Mouse (Mus musculus) cerebellum, postnatal 14 days (tissue): ENCODE results near the gene Ptpn3.

Experiments
- DNase-seq, 2 experiments: peaks; one replicate each; pipeline ENCODE4 v3.0.0; 2021; ENCODE audit warnings: mixed read lengths in 2 of 2

Ptpn3 gene

DNA sequence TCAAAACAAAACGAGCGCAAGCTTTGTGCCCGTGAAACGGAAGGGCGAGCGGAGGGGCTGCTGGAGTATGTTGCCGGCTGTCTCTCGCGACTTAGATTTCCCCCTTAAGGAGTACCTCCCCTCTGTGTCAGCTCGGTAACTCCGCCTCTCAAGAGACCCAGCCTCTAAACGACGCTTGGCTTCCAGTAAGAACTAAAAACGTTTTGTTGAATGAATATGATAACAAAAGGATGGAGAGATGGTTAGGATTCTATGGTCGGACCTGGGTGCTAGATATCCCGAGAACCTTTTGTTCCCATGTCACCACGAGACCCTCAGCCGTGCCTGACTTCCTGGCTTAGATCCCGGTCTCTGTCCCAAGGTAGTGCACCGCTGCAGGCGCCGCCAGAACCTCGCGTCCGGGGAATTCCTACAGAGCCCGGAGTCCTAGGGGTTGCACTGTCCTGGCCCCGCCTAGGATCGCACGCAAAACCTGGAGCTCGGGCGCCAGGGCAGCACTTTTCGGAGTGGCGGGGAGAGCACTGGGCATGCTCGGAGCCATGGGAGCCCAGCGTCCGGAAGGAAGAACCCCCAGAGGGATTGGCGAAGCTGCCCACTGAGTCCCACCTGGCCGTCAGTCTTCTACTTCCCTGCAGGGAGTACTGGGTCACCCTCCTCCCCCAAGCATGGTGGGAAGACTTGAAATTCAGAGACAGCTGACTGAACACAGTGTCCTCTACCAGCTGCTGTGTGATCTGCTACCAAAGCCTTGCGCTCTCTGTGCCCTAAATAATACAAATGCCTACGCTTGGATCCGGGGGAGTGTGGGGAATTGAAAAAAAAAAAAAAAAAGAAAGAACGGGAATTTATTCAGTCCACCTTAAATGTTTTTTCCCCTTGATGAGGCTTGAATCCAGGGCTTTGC is at the start of gene Ptpn3:
Gene Ptpn3, minus strand, starts transcription at position 428 of the 904 bp plus-strand sequence.
- peak; percentile 77 to 82 for DNase-seq

DNA sequence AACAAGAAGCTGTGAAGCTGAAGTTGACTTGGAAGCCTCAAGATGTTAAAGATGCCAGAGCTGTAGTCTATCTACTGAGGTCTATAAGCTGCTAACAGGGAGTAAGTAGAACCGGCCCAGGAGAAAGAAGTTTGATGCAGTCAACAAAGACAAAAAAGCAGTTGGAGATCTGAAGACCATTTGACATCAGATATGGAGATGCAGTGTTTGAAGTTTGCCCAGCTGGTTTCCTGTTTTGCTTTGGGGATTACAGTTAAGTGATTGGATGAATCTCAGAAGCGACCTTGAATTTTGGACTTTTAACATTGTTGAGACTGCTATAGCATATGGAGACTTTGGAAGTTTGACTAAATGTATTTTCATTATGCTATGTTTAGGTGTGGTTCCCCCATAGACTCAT is 48.9 kb upstream of the Ptpn3 start:
- DNase-seq, result no peak

DNA sequence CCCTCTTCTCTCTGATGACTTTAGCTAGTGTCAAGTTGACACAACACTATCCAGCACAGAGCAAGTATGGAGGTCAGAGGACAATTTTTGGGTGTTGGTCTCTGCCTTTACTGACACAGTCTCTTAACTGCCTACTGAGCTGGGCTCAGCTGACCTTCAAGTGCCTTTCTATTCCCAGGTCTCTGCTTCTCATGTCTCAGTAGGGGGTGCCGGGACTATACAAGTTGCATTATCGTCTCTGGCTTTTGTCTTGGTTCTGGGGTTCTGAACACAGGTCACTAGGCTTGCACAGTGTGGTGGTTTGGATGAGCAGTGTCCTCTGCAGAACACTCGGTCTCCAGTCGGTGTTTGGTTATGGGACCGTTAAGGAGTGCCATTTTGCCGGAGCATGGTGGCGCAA is 42.4 kb upstream of the Ptpn3 start:
- DNase-seq, result no peak

DNA sequence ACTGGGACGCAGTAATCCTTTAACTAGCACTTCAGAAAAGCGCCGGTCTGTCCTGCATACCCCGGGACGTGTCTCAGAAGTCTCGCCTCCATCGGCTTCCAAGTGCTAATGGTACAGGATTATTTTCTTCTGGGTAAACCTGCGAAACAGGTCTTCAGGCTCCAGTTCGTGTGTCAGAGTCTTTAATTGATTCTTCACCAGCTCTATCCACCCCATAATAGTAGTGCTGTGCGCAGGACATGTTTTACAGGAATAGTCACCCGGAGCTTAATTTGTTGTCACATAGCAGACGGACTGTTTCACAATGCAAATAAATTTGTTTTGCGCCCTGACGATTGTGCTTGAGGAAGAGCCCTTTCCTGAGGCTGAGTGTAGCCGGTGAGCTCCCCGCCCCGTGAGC is 37.3 kb upstream of the Ptpn3 start:
- no peak for DNase-seq

DNA sequence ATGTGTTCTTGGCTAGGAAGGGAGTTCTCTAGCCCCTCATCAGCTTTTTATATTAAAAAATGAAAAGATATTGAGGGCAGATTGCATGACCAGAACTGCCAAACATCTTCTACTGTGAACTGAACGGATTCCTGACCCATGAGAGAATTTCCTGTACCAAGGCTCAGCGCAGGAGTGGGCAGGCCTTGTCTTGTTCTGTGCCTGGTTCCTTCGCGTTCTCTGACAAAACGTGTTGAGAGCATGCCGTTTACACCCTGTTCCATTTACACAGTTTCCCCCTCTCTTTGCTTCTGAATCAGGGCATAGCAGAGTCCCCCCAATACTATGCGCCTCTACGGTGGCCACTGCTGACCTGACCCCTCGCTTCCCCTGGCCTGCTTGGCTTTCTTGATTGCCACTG is 36.4 kb upstream of the Ptpn3 start:
- no peak for DNase-seq

DNA sequence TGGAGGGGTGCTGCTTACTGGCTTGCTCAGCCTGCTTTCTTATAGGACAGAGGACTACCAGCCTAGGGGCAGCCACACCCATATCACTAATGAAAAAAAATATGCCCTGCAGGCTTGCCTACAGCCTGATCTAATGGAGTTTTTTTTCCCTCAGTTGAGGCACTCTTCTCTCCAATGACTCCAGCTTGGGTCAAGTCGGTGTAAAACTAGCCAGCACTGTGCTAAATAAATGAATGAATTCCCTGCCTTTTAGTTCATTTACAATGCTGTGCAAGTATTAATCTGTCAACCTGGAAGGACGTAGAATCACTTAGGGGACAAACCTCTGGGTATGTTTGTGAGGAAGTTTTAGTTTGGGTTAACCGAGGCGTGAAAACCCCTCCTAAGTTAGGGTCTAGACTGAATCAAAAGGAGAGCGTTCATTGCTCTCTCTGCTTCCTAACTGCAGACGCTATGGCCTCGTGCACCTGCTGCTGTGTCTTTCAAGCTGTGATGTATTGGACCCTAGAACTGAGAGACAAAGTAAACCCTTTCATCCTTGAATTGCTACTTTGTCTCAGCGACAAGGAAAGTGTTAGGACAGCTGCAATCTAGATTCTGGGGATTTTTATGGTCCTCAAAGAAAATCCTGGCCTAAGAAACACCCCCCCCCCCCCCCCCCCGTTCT is 33.5 kb upstream of the Ptpn3 start:
- no peak for DNase-seq

DNA sequence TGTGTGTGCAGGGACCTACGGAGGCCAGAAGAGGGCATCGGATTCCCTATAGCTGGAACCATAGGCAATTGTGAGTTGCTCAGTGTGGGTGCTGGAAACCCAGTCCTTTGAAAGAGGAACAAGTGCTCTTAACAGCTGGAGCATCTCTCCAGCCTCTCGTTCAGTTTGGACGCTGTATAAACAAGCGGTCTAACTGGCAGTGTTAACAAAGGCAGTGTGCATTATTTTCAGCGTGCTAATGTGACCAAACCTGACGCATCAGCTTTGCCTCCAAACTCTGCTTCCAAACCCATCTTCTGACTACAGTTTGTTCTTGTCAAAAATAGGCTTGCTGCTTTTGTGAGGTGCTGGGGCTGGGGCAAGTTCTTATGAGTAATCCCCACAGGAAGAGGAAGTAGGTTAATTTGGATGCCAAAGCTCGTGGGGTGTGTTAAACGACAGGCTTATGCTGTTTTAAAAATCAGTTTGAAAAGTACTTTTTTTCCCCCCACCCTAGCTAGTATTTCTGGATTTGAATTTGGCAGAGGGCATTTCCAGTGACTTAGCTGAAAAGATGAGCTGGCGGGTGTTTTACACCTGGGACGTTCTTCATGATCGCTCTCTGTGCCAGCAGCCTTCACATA is 32.4 kb upstream of the Ptpn3 start:
- DNase-seq, result no peak

DNA sequence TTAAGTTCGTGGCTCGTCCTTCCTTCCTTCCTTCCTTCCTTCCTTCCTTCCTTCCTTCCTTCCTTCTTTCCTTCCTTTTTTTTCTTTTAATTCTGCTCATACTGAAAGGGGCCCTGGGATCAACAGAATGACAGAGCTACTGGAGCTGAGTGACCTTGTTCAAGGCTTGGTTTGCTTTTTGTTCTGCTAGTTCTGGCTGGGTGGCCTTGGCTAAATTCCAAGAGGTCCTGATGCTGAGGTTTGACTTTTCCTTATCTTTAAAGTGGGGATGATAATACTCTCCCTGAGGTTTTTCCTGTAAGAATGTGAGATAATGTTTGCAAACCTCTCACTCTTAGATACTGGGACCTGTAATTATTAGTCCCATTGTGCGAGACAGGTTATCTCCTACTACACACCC is 30.9 kb upstream of the Ptpn3 start:
- no peak for DNase-seq

DNA sequence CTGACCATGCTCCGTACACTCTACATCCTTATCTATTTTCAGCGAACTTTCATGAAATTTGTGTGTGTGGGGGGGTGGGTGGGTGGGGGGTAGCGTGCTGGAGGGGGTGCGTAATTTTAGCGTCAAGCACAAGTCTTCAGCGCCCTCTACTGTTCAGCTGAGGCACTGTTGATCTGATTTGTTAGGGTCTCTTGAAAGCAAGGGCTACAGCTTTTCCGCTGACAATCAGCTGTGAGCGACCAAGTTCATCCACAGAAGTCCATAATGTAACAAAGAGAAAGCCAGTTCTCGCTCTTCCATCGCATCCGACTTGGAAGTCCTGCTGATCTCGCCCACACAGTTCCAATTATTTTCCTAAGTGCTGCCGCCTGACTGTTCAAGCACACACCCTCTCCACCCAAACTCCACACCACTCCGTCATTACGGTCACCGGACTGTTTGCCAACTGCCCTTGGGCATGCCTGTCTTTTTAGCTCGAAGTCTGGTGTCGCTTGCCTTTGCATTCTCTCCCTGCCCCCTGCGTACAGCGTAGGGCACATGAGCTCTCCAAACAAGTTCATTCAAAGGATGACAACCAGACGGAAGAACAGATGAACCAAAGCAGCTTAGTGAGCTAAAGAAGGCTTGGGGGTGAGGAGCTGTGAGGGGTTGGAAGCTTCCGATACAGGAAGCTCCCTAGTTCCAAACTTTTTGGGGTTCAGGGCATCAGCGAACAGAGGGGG is 19.1 kb upstream of the Ptpn3 start:
- DNase-seq, result peak; percentile 63 to 72

DNA sequence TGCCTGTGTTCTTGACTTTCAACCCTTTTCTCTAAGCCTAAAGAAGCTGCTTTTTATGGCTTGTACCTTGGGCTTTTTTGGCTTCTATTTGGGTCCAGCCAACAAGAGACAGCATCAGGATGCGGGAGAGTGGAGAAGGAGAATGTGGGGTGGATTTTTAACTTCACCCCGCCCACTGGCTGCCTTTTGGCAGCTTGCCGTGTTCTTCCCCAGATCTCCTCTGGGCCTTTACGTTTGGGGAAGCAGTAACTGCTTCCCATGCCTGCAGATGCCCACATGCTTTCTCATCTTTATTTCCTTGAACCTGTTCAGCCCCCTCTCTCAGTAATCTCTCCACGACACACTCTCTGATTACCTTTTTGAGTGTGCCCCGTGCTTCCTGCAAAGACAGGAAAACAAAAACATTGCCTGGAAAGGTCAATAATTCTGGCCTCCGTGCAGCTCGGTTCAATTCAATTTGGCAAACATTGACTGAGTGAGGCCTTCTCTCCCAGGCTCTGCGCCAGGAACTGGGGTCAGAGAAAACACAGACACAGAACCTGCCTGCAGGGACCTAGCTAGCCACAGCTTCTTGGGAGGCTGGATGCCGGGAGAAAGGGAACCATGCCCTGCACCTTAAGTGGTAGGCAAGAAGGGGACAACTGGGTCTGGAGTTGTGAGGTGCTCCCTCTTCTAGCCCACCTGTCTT is 17.0 kb upstream of the Ptpn3 start:
- peak; percentile 47 to 54 for DNase-seq

DNA sequence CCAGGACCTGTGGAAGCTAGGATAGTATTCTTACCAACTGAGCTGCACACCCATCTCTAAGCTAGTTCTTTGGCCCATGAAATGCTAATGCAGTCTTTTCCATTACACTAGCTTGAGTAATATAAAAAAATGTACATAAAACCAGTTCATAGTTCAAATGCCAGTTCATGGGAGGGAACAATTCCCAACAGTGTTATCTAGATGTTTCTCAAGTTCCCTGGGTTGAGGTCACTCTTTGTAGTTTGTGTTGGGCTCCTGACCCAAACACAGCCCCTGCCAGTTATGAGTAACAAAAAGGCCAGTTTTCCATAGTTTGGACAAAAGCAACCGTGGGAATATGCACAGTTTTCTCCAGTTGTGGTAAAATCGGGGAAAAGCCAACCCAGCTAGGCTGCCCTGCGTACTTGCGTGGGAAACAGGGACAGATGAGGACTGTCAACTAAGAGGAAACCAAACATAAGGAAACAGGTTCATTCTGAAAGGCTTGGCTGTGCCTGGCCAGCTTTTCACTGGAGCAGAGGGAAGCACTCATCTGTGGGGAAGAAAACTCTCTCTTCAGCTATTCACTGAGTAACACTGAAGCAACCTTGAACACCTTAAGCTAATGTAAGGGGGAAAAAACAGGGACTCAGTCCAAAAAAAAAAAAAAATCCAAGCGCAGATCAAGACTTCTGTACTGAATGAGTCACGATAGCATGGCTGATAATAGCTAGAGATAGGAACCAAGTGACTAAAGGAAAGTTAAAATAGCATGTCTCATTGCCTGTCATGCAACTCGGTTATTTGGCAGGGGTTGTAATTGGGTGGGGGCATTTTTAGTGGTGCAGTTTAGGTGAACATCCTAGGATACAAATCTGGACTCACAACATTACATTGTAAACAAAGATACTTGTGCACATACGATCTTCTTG is 10.9 kb upstream of the Ptpn3 start:
- no peak for DNase-seq

DNA sequence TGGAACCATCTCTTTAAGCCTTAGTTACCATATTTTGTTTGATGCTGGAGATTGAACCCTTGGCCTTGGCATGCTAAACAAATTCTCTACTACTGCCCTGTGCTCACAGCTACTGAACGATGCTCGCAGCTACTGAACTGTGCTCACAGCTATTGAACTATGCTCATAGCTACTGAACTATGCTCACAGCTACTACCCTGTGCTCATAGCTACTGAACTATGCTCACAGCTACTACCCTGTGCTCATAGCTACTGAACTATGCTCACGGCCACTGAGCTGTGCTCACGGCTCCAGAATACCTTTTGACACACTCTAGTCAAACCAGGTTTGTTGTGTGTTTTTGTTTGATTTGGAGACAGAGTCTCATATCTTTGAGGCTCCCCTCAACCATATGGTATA is 10.1 kb upstream of the Ptpn3 start:
- DNase-seq, result no peak

DNA sequence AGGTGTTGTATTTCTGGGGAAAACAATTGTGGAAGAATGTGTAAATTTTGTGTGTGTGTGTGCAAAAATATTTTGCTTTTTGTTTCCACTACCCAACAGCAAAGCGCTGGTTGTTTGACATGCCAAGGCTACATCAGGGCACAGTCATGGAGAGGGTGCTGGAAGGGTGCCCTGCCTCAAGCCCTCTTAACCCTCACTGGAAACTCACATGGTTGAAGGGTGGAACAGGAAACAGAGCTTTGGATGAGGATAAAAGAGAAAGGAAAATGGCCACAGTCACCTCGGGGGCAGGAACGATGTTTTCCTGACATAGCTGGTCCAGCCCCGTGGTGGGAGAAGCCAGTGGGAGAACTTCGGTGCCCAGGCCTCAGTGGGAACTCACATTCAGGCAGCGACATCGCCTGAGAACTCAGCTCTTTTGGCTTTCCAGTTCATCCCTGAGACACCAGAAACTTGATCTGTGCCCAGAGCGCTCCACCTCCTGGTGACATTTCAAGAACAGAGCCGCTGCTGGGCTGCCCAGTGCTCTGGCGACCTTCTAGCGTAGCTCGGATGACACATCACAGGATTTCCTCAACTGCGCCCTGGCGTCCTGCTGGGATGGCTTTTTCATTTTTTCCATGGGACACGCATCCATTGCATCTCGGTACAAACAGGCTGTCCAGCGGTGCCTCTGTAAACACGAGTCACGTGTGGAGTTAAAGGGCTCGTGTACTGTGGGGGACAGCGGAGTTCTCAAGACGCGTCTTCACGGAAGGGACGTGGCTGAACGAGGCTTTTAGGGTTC is 6.8 kb upstream of the Ptpn3 start:
- DNase-seq, result peak; percentile 26 to 30

DNA sequence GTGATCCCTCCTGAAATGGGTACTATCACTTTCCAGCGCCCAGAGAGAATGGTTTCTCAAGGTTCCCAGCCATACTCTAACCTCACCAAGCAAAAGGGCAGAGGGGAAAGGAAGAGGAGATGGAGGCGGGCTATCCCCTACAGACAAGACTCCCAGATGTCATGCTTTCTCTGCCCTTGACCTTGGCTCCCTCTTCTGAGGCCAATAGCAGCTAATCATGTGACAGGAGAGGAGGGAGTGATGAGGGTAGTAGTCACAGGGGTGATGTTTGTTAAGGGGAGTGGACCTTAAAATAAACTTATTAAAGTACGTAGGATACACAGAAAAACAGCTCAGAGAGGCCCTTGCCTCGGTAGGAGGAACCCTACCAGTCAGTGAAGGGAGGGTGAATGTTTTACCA is 6.1 kb upstream of the Ptpn3 start:
- DNase-seq, result no peak

DNA sequence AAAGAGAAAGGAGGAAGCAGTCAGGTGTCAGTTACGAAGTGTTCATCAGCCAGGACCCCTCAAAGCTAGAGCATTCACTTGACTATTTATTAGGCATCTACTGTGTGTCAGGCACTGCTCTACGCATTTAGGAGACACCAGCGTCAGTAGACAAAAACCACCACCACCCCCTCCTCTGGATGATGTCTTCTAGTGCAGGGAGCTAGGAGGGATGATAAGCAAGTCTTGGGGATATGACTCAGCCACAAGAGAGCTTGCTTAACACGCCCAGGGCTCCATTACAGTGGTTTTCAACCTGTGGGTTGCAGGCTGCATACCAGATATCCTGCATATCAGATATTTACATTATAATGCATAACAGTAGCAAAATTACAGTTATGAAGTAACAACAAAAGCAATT is 4.6 kb upstream of the Ptpn3 start:
- DNase-seq, result no peak

DNA sequence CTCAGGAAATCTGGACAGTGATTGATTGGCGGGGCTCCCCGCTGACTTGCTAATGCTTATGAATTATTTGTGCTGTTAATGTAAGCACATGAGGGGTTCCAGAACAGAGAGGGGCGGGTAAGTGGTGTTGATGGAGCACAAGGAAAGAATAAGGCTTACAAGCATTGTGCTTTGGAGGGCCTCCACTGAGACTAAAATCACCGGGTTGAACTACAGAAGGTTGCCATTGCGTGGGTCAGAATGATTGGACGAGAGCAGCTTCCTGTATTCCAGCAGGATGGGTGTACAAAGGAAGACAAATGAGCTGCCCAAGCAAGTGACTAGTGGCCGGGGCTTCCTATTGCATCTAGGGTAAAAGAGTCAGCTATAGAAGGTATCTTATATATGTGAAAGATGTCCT is 4.0 kb upstream of the Ptpn3 start:
- DNase-seq, result no peak

DNA sequence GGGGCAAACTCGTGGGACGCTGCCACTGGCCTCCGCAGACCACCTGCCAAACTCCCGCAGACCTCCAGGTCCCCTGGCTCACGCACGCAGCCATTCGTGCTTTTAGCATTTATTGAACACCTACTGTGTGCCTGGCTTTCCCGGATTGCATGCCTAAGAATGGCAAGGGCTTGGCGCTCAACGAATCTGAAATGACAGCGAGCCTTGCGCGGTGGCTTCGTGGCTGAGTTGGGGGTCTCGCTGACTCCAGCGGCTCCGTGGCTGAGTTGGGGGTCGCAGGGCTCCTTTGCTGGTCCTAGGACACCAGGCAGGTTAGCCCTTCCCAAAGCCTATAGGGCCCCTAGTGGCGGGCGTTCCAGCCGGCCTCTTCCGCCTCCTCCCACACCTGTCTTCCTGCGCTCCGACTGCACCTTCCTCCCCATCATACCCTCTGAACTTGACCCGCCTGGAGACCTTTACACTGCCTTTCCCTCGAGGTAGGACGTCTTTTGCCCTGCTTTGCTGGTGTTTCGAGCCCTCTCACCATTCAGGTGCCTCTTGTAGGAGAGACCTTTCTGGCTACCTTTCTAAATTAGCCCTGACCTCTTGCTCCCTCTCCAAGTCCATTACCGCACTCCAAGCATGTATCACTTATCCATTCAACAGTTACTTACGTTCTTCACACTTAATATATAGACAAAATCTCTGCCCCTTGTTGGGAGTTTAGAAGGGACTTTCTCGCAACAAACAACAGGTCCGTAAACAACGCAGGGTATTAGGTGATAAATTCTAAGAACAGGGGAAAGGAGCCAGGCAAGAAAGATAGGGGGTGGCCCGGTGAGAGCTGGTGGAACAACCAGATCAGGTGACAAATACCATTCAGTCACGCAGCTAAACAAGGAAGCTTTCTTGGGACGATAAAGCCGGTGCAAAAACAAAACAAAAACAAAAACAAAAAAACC is 898 bp downstream of the Ptpn3 start:
- DNase-seq, result peak in 1 of 2 experiments; percentile 56

DNA sequence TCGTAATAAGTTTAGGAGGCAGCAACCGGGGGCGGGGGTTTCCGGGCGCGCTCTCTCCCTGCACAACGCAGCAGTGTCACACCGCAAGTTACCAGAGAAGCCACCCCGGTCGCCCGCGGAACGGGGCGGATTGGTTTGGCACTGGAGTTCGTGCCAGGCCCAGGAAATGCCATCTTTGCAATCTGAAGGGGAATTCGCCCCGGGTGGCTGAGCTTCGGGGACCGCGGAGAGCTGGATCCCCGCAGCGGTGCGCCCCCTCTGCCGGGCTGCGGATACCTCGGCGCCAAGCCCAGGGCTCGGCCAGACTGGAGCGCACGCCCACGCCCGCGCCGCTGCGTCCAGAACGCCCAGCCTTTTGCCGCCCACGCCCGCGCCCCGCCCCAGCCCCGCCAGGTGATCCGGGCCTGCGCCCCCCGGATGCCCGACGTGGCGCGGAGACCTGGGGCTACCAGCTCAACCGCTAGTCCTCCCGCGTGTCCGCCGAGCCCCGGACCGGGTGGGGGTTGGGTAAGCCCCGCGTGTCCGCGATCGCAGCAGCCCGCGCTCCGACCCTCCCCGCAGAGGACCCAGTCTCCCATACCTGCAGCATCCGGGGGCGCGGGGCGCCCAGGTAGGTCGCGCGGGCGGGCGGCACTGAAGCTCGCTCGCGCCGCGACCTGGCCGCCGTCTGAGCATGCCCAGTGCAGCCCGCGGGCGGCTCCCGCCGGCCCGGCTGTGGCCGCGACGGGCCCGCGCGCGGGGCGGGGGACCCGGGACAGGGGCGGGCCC is 1.8 kb downstream of the Ptpn3 start:
- peak; percentile 69 to 79 for DNase-seq

DNA sequence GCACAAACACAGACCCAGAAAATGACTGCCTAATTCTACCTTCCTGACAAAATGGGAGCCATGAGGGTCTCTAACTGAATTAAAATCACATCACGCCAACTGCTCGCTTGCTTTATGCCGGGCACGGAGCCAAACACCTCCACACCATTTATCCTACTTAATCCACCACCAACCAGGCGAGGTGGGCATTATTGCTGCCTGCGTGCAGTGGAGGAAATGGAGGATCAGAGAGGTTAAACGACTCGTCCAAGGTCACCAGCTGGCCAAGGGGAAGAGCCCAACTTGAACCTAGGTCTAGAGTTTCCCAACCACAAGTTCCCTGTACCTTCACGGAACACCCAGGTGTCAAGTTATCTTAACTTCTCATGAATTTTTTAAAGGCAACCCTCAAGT is 2.3 kb downstream of the Ptpn3 start:
- peak; percentile 51 to 52 for DNase-seq
